Mouse (Mus musculus) lung, postnatal 0 days (tissue): ENCODE data around the gene Ccser1.

Experiments
- CTCF ChIP-seq: IDR thresholded peaks from 2 replicates; pipeline ENCODE4 v1.5.1; 2016; ENCODE audit warnings: antibody characterized with exemption, mild to moderate bottlenecking
- EP300 ChIP-seq: IDR thresholded peaks from 2 replicates; pipeline ENCODE4 v1.6.1; 2016; ENCODE audit warnings: antibody characterized with exemption, mild to moderate bottlenecking, control low read depth

DNA sequence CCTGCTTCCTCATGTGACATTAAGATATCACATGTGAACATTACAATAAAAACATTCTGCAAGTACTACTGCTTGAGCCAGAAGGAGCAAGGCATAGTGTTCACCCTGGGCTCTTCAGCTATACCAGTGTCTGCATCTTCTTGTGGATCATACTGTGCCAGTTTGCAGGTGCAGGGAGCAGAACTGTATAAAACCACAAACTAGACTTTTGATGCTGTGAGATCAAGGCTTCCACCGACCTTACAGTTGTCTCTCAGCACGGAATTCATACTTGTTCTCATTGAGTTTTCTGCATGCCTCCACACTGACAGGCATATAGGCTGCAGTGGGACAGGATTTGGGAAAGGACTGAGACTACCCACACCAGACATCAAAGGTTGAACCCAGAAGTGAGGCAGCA lies 146.0 kb downstream of the Ccser1 start:
- TF ChIP-seq EP300 (no peak), CTCF (no peak)
